Mouse (Mus musculus) right cerebral cortex, postnatal 10 days (tissue): ENCODE results near the gene Znrf1.
A peak's percentile ranks its signal among the peaks of the same experiment; 100 is the strongest.
"Not testable (repeated sequence)": the region's sequence is repeated elsewhere in the genome, so short reads cannot be mapped to it uniquely, and the experiment has no call there.

Source experiments
- DNase-seq, 2 experiments: peaks; one replicate each; pipeline ENCODE4 v3.0.0; 2021; ENCODE audit warnings: low spot score in 2 of 2

Znrf1 gene

GRCm38 (mm10) chr8:111630105-111630521 lies 94.2 kb downstream of the Znrf1 start, which contains the start of gene Ldhd:
Gene Ldhd (minus strand): TSS chr8:111630374.
- peak; percentile 66 to 67 for DNase-seq

GRCm38 (mm10) chr8:111631589-111631988 lies 95.7 kb downstream of the Znrf1 start:
- no peak for DNase-seq

GRCm38 (mm10) chr8:111632976-111633375 lies 97.1 kb downstream of the Znrf1 start:
- DNase-seq = no peak

DNA sequence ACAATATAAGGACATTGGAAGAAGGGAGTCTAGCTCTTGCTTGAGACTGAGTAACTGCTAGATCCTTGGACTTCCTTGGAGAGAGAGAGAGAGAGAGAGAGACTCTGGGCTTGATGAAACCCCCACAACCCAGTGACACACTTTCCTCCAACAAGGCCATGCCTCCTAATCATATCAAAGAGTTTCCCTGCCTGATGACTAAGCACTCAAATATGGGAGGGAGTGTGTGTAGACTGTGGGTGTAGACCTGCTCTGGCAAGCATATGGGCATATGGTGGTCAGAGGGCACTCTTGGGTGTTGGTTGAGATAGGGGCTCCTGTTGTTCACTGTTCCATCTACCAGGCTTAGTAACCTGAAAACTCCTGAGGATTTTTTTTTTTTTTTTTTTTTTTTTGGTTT lies 102.2 kb downstream of the Znrf1 start:
- no peak for DNase-seq

GRCm38 (mm10) chr8:111641064-111641463 lies 105.2 kb downstream of the Znrf1 start:
- DNase-seq = no peak

DNA sequence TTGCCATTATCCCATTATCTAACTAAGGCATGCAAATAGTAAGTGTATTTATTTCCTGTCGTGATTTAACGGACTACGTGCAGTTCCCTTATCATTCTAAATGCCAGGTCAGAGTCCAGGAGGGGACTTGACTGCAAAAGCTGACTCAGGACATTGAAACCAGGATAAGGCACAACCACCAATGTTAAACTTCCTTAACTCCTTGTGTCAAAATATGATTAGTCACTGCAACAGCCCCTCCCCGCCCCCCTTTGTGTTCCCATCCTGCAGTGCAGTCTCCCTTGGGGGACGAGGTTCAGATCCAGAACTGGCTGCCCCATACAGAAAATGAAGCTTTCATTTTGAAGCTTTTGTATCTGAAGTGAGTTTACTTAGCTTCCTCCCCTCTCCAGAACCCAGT lies 106.6 kb downstream of the Znrf1 start:
- no peak for DNase-seq

- no peak for DNase-seq
Measured at GRCm38 (mm10) chr8:111642939-111643263, 107.0 kb downstream of the Znrf1 start.

GRCm38 (mm10) chr8:111643264-111644141 lies 107.6 kb downstream of the Znrf1 start, which contains the start of gene Zfp1:
Gene Zfp1 (plus strand): TSS chr8:111643401.
- DNase-seq = peak; percentile 97 to 98

GRCm38 (mm10) chr8:111644286-111645051 lies 108.6 kb downstream of the Znrf1 start:
- DNase-seq = not testable (repeated sequence)

DNA sequence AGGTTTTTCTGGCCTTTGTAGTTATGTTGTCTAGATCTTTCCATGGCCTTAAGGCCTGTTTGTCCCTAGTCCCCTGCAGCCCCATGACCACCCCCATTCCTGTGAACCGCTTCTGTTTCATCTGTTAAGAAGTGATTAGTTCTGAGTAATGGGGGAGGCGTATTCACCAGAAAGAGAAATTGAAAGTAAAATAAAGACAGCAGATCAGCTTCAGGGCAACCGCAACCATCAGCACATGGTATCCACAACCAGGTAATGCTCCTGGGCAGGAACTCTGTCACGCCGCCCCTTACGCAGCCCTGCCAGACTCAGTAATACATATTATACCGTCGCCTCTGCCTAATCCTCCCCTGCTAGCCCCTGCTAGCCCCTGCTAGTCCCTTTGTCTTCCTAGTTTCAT lies 109.8 kb downstream of the Znrf1 start:
- DNase-seq = no peak

DNA sequence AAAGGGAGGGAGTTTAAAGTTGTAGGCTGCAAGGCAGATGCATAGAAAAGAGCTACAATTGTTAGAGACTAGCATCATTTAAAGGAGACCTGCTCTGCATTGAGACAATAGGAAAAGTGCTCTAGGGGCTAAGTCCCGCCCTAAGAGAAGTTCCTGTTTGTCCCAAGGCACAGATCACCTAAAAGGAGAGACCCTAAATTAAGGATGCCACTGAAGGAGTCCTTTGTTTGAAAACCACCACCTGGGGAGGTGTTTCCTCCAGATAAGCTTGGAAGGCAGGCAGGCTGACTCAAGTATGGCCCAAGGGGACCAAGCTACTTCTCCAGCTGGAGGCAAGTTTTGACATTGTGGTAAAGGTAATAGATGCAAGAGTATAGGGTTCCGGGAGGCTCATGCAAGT lies 112.9 kb downstream of the Znrf1 start:
- no peak for DNase-seq

- no peak for DNase-seq
Measured at GRCm38 (mm10) chr8:111650651-111651050, 114.8 kb downstream of the Znrf1 start.

DNA sequence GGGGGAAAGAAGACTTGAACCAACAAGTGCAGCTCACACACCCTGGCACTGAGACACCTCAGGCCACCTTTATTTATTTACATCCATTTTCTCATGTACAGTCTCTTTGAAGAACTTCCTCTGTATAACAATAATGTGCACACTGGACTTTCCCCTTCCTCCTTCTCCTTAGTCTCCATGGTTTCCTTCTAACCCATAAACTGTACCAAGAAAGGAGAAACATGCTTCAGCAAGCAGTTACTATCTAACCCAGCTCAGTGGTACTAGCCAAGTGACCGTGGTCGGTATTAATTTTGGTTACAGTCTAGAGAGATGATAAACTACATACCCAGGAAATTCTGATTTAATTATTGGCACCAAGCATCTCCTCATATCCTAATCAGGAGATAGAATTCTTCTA lies 117.6 kb downstream of the Znrf1 start:
- no peak for DNase-seq

GRCm38 (mm10) chr8:111657312-111657854 lies 121.5 kb downstream of the Znrf1 start:
- DNase-seq = no peak

GRCm38 (mm10) chr8:111658819-111659423 lies 123.0 kb downstream of the Znrf1 start:
- DNase-seq = no peak

DNA sequence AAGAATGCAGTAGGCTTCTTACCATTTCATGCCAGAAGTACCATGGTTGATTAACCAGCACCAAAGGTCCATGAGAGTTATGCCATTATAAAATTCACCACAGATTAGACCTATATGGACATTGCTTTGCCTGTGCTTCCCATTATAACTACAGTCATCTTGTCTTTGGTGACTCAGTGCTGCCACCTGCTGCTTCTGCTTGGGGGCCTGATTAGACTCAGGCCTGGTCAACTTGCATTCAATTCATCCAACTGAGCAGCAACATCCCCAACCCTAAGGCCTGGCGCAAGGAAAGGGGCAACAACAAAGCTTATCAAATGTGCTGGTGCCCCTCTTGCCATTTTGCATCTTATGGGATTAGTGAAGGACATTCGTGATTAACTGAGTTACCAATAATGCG lies 126.6 kb downstream of the Znrf1 start:
- DNase-seq = peak; percentile 65 to 75

GRCm38 (mm10) chr8:111666751-111667150 lies 130.9 kb downstream of the Znrf1 start:
- DNase-seq = no peak
